Mouse (Mus musculus) thymus, adult 2 months (tissue): ENCODE data around the gene Plxna1. TPM values are rescaled to one million over a fixed set of nuclear protein-coding genes. Genes with fewer than 3 reads are reported as not detected.

ENCODE experiments used
- DNase-seq: peaks from one replicate; pipeline ENCODE4 v3.0.0; 2021
- H3K27ac ChIP-seq: fragments of 200-500 bp; 2 replicates; pipeline ENCODE4 v1.5.1; 2012; ENCODE audit warnings: low read length, control low read depth; ENCODE audit not compliant: control insufficient read depth, insufficient read depth
- H3K27me3 ChIP-seq: fragments of 200-500 bp; 2 replicates; pipeline ENCODE4 v1.6.1; 2012; ENCODE audit warnings: mild to moderate bottlenecking, low read length, moderate library complexity, mixed read lengths; ENCODE audit not compliant: control insufficient read depth, insufficient read depth
- H3K36me3 ChIP-seq: fragments of 200-500 bp; 2 replicates; pipeline ENCODE4 v1.6.1; 2012; ENCODE audit warnings: mild to moderate bottlenecking, low read length, moderate library complexity; ENCODE audit not compliant: control insufficient read depth, insufficient read depth
- H3K4me1 ChIP-seq: fragments of 200-500 bp; replicated peaks from 2 replicates; pipeline ENCODE4 v1.6.1; 2012; ENCODE audit warnings: low read length; ENCODE audit not compliant: control insufficient read depth, insufficient read depth
- H3K4me3 ChIP-seq: fragments of 200-500 bp; 2 replicates; pipeline ENCODE4 v1.5.1; 2012; ENCODE audit warnings: mild to moderate bottlenecking, low read length, control low read depth, moderate library complexity; ENCODE audit not compliant: control insufficient read depth, insufficient read depth
- CTCF ChIP-seq: fragments of 200-500 bp; IDR thresholded peaks from 2 replicates; pipeline ENCODE4 v1.5.1; 2012; ENCODE audit warnings: mild to moderate bottlenecking, control low read depth, low read length, moderate library complexity, borderline replicate concordance; ENCODE audit not compliant: control insufficient read depth, poor library complexity, insufficient read depth; ENCODE audit errors: extremely low read depth
- POLR2A ChIP-seq: fragments of 200-500 bp; IDR thresholded peaks from 2 replicates; pipeline ENCODE4 v1.6.1; 2012; ENCODE audit warnings: mild to moderate bottlenecking, low read length, control low read depth, moderate library complexity; ENCODE audit not compliant: control insufficient read depth, poor library complexity, insufficient read depth; ENCODE audit errors: extremely low read depth
- WGBS: fragments of 180-500 bp; shearing (Covaris S2); methylation state at CpG from one replicate; pipeline ENCODE4 v1.1.7; 2018; 5-methylcytosine and 5-hydroxymethylcytosine counted together
- polyA plus RNA-seq: library from polyadenylated mRNA; depleted of rRNA; stranded (reverse); fragments of >200 nt; gene quantifications from 2 replicates; pipeline ENCODE4 v1.2.3, GENCODE M21; 2012; rRNA removed

Gene Plxna1
- polyA plus RNA-seq, 1 experiment = 51.5 TPM

DNA sequence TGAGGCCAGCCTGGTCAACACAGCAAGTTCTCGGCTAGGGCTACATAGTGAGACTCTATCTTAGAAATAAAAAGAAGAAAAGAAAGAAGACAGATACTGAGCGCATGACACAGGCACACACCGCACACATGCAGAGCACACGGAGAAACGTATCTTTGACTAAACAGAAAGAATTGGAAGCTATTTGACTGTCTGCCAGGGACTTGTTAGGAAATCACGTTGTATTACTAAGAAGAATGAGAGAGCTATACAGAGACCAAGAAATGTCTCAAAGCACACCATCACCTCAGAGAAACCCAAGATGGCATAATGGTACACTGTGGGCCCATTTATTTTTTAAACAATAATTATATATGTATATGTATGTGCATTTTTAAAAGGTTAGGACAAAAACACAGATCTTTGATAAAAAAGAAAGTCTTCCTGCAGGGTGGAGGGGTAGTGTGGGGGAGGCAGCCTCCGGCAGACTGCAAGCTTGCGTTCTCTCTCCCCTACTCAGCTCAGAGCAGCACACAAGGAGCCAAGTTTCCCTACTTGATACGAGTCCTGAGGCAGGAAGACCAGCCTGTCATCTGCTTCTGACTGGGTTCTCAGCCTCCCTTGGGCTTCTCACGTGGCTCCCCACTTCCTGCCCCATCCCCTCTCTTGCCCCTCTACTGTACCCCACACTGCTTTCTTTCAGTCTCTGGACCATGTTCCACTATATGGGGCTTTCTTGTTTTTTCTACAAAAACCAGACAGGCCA, 90.5 kb downstream of the Plxna1 start:
- no peak overlapping the region for H3K4me3 ChIP-seq
- TF ChIP-seq CTCF = no peak
- TF ChIP-seq POLR2A = no peak
- H3K36me3 ChIP-seq = no peaks in the 10 kb centered on the region
- H3K27ac ChIP-seq = no peak overlapping the region; the same call in 1 of the 2 replicates
- H3K27me3 ChIP-seq = no peaks in the 10 kb centered on the region
- WGBS = 53% methylated on average over 10 of the region's 10 CpGs
- peaks cover 12% of the 10 kb centered on the region for H3K4me1 ChIP-seq
- peak; percentile 34 for DNase-seq

DNA sequence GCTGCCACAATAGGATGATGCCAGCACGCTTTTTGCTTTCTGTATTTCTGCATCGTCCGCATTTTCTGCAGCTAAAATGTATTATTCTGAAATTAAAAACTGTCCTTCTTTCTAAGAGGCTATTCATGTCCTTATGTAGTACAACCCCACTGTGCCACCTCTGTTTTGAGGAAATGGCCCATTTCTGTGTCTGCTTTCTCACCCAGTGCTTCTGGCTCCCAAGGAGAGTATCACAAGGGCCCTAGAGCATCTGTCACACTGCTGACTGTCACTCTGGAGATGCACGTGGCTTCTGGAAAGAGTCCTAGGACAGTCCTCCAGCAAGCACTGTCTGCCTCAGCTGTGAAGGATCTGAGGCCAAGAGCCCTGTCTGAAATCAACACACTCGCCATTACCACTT, 95.2 kb downstream of the Plxna1 start:
- Histone ChIP-seq H3K27me3 (no peaks in the 10 kb centered on the region), H3K27ac (no peak overlapping the region), H3K4me3 (no peak overlapping the region), H3K4me1 (peaks cover 3% of the 10 kb centered on the region), H3K36me3 (no peaks in the 10 kb centered on the region)
- DNase-seq = no peak
- TF ChIP-seq CTCF = no peak
- TF ChIP-seq POLR2A = no peak
- WGBS = 88% methylated on average over 5 of the region's 5 CpGs

Other genes starting within 250 kb of the Plxna1 start
- 43.7 and 47.9 TPM in 2 replicates for gene Chchd6, start 233.0 kb upstream of the Plxna1 start, polyA plus RNA-seq